Mouse (Mus musculus): ENCODE measurements around the gene Hamp2.
"Not testable (repeated sequence)": the region's sequence is repeated elsewhere in the genome, so short reads cannot be mapped to it uniquely, and the experiment has no call there.

Hamp2 gene

GRCm38 (mm10) chr7:30924581-30924980, at the start of gene Hamp2:
Gene Hamp2 (minus strand): TSS chr7:30924681.
- DNase-seq (ENCODE audit: low spot score) = not testable (repeated sequence)

GRCm38 (mm10) chr7:30973501-30974289, 49.2 kb upstream of the Hamp2 start, which contains the start of gene Fam187b:
Gene Fam187b (plus strand): TSS chr7:30973790.
- DNase-seq (ENCODE audit: low spot score) = peak; percentile 78

GRCm38 (mm10) chr7:30973251-30973500, 48.7 kb upstream of the Hamp2 start, which contains the start of gene Lsr:
Gene Lsr (minus strand): TSS chr7:30973464.
- DNase-seq (ENCODE audit: low spot score) = no peak

- DNase-seq (ENCODE audit: low spot score) = no peak
Observed at GRCm38 (mm10) chr7:30972426-30973250, 48.2 kb upstream of the Hamp2 start.

GRCm38 (mm10) chr7:30971901-30972300, 47.4 kb upstream of the Hamp2 start:
- no peak for DNase-seq (ENCODE audit: low spot score)

GRCm38 (mm10) chr7:30969174-30969573, 44.7 kb upstream of the Hamp2 start:
- DNase-seq (ENCODE audit: low spot score) = no peak

GRCm38 (mm10) chr7:30968611-30969010, 44.1 kb upstream of the Hamp2 start:
- DNase-seq (ENCODE audit: low spot score) = no peak

GRCm38 (mm10) chr7:30966657-30967056, 42.2 kb upstream of the Hamp2 start:
- no peak for DNase-seq (ENCODE audit: low spot score)

- DNase-seq (ENCODE audit: low spot score) = no peak
Observed at GRCm38 (mm10) chr7:30965677-30966076, 41.2 kb upstream of the Hamp2 start.

GRCm38 (mm10) chr7:30964366-30964765, 39.9 kb upstream of the Hamp2 start:
- DNase-seq (ENCODE audit: low spot score) = no peak

GRCm38 (mm10) chr7:30962862-30963261, 38.4 kb upstream of the Hamp2 start:
- no peak for DNase-seq (ENCODE audit: low spot score)

- DNase-seq (ENCODE audit: low spot score) = no peak
Observed at GRCm38 (mm10) chr7:30959786-30960349, 35.4 kb upstream of the Hamp2 start.

- no peak for DNase-seq (ENCODE audit: low spot score)
Observed at GRCm38 (mm10) chr7:30958866-30959487, 34.5 kb upstream of the Hamp2 start.

GRCm38 (mm10) chr7:30958109-30958865, 33.8 kb upstream of the Hamp2 start:
- DNase-seq (ENCODE audit: low spot score) = no peak

GRCm38 (mm10) chr7:30957367-30957783, 32.9 kb upstream of the Hamp2 start:
- DNase-seq (ENCODE audit: low spot score) = peak; percentile 91

- peak; percentile 80 for DNase-seq (ENCODE audit: low spot score)
Observed at GRCm38 (mm10) chr7:30956756-30957366, 32.4 kb upstream of the Hamp2 start, which contains the start of gene Usf2. Gene Usf2 (minus strand): TSS chr7:30956803.

GRCm38 (mm10) chr7:30956357-30956751, 31.9 kb upstream of the Hamp2 start:
- DNase-seq (ENCODE audit: low spot score) = no peak

- DNase-seq (ENCODE audit: low spot score) = peak; percentile 88
Observed at GRCm38 (mm10) chr7:30955584-30956356, 31.3 kb upstream of the Hamp2 start.

GRCm38 (mm10) chr7:30954971-30955520, 30.6 kb upstream of the Hamp2 start:
- no peak for DNase-seq (ENCODE audit: low spot score)

- no peak for DNase-seq (ENCODE audit: low spot score)
Observed at GRCm38 (mm10) chr7:30954036-30954435, 29.6 kb upstream of the Hamp2 start.
